Mouse (Mus musculus): ENCODE results near the gene Tnfsfm13. TPM values are rescaled to one million over a fixed set of nuclear protein-coding genes. Genes with fewer than 3 reads are reported as not detected.
"Not testable (repeated sequence)": the region's sequence is repeated elsewhere in the genome, so short reads cannot be mapped to it uniquely, and the experiment has no call there.

Tnfsfm13 gene
- not detected for polyA plus RNA-seq (2017; shearing (Covaris generic))

- ATAC-seq = no peak
Observed at GRCm38 (mm10) chr11:69695361-69696181, at the start of gene Tnfsfm13, which contains the start of gene Tnfsf12. Gene Tnfsfm13 (minus strand): TSS chr11:69696098. Gene Tnfsf12 (minus strand): TSS chr11:69695849.

DNA sequence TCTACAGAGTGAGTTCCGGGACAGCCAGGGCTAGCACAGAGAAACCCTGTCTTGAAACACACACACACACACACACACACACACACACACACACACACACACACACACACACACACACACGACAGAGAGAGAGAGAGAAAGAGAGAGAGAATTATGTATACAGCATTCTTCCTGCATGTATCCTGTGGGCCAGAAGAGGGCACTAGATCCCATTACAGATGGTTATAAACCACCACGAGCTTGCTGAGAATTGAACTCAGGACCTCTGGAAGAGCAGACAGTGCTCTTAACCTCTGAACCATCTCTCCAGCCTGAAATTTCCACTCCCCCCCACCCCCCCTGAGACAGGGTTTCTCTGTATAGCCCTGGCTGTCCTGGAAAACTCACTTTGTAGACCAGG lies 35.5 kb upstream of the Tnfsfm13 start:
- not testable (repeated sequence) for ATAC-seq

DNA sequence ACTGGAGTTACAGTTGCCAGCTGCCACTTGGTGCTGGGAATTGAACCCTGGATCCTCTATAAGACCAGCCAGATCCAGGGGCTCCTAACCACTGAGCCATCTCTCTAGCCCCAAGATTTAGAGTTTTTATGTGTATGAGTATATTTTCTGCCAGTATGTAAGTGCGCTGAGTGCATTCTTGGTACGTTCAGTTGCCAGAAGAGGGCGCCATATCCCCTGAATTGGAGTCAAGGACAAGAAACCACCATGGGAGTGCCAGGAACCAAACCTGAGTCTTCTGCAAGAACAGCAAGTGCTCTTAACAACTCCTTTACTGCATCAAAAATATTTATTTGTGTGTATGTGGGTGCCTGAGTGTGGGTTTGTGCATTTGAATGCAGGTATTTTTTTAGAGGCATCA lies 33.2 kb upstream of the Tnfsfm13 start:
- no peak for ATAC-seq

GRCm38 (mm10) chr11:69725951-69726350 lies 30.1 kb upstream of the Tnfsfm13 start:
- no peak for ATAC-seq

DNA sequence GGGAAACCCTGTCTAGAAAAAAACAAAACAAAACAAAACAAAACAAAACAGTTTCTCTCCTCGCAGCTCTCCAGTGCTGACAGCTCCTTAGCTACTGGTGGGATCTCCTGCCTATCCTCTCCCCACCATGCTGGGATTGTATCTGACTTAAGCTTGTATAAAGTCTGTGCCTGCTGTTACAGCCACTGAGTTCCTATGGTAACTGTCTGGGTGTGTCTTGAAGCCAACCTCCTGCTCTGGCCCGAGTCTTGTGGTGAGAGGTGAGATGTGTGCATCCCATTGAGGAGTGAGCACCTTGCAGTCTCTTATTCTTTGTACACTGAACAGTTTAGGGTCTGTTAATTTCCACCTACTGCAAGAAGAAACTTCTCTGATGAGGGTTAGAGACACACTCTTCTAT lies 27.2 kb upstream of the Tnfsfm13 start:
- no peak for ATAC-seq

GRCm38 (mm10) chr11:69720852-69721251 lies 25.0 kb upstream of the Tnfsfm13 start:
- no peak for ATAC-seq

GRCm38 (mm10) chr11:69719423-69719822 lies 23.5 kb upstream of the Tnfsfm13 start:
- no peak for ATAC-seq

DNA sequence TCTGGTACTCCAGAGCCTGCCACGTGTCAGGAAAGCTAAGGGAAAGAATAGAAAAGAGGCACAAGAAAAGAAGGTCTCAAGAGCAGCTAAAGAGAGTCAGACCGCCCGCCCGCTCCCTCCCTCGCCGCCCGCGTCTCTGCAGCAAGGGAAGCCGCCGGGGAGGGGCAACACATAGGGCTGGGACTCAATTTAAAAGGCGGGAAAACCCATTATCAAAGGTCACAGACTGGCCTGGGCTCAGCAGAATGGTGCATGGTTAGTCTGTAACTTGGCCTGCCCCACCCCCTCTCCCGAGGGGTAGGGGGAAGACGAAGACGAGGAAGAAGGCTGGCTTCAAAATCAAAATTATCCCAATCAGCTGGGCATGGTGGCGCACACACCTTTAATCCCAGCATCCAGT lies 22.8 kb upstream of the Tnfsfm13 start:
- ATAC-seq = no peak

DNA sequence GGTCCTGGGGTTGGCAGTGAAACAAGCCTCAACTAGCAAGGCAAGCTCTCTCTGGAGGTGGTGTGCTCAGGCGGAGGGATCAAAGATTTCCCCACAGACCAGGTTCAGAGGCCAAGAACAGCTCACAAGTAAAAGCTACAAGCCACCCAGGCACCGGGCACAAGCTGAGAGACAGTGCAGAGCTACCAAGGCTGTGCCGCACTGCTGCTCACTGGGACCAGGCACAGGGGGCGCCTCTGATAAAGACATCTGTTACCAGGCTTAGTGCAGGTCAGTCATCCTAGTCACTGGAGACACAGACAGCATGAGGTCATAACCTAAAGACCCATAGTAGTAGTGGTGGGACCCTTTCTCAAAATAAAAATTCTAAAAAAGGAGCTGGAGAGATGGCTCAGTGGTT lies 21.1 kb upstream of the Tnfsfm13 start:
- no peak for ATAC-seq

- ATAC-seq = no peak
Observed at GRCm38 (mm10) chr11:69715929-69716328, 20.0 kb upstream of the Tnfsfm13 start.

GRCm38 (mm10) chr11:69715482-69715881 lies 19.6 kb upstream of the Tnfsfm13 start:
- ATAC-seq = no peak

DNA sequence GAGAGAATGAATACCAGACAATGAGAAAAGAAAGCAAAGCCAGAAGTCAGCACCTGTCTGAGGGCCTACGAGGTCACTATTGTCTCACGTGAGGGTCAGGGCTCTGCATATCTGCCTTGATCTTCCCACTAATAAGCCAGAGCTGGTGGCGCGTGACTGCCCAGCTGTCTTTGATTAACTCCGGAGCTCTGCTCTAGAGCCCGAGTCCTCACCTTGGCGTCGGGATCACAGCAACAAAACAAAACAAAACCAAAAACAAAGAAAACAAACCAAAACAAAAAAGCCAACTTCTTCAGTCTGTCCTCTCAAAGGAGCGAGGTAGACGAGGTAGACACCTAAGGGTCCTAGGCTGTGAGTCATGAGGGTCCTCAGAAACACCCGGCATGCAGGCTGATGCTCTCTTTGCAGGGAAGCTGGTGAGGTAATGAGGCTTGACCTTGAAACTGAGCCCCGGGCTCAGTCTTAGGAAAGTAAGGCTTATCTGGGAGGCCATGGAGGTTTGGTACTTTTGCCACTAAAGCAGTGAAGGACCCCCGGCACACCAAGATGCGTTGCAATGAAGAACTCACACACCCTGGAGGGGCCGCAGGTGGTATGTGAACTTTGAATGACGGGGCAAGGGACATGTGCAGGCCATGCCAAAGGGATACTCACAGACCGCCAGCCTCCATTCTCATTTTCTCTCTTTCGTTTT lies 18.9 kb upstream of the Tnfsfm13 start:
- ATAC-seq = no peak

- ATAC-seq = no peak
Observed at GRCm38 (mm10) chr11:69712954-69713672, 17.2 kb upstream of the Tnfsfm13 start.

DNA sequence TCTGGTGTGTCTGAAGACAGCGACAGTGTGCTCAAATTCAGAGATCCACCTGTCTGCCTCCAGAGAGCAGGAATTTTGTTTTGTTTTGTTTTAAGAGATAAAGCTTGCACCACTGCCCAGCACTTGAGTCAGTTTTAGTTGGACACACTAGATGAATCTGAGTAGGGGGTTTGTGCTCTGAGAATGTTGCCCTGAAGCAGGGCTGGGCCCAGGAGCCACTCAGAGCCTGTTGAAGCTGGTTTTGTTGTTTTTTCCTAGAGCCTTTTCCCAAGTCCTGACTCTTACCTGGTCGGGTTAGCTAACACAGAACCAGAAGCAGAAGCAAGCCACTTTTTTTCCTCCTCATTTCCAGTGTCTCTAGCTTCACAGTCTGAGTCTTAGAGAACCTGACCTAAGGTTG lies 15.2 kb upstream of the Tnfsfm13 start:
- no peak for ATAC-seq

- ATAC-seq = no peak
Observed at GRCm38 (mm10) chr11:69710470-69710869, 14.6 kb upstream of the Tnfsfm13 start.

GRCm38 (mm10) chr11:69709554-69710446 lies 13.9 kb upstream of the Tnfsfm13 start:
- no peak for ATAC-seq

DNA sequence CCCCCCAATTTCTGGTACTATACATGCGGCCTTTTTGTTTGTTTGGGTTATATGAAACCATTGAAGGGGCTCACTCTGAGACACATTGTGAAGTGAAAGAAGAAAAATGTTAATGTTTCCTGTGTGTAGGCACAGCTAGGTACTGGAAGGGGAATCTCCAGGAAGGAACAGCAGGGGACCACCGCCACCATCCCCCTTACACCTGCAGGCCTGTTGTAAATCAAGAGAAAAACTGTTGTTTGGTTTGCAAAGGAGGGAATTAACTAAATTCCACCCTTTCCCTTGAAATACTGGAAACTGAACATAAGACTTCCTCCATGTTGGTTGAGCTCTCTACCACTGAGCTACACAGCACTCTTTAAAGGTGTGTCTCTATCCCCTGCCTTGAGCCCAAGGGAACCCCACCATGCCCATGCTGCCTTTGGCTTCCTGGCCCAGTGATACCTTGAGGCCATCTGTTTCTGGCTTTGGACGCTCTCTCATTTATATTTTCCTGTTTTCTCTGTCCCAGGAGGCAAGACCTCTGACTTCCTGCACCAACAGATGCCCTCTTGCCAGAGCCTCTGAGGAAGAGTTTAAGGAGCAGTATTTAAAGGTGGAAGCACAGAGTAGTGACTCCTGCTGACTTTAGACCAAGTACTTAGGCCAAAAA lies 12.8 kb upstream of the Tnfsfm13 start:
- ATAC-seq = no peak

DNA sequence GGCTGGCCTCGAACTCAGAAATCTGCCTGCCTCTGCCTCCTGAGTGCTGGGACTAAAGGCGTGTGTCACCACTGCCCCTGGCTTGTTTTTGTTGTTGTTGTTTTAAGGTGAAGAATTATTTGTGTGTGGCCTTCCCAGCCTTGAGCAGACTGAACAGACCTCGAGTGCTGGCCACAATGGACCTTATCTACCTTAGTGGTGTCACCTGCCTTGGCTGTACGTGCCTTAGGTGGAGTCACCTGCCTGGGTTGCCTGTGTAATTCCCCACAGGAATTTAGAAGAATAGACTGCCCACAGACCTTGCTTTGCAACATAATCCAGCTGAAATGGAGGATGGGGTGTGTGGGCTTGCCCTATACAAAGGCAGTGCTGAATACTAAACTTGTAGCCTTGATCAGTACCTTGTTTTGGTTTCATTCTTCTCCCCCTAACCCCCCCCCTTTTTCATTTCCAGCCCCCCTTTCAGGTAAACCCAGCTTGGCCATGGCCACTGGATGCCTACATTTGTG lies 12.0 kb upstream of the Tnfsfm13 start:
- no peak for ATAC-seq

- ATAC-seq = no peak
Observed at GRCm38 (mm10) chr11:69707480-69707847, 11.6 kb upstream of the Tnfsfm13 start.

DNA sequence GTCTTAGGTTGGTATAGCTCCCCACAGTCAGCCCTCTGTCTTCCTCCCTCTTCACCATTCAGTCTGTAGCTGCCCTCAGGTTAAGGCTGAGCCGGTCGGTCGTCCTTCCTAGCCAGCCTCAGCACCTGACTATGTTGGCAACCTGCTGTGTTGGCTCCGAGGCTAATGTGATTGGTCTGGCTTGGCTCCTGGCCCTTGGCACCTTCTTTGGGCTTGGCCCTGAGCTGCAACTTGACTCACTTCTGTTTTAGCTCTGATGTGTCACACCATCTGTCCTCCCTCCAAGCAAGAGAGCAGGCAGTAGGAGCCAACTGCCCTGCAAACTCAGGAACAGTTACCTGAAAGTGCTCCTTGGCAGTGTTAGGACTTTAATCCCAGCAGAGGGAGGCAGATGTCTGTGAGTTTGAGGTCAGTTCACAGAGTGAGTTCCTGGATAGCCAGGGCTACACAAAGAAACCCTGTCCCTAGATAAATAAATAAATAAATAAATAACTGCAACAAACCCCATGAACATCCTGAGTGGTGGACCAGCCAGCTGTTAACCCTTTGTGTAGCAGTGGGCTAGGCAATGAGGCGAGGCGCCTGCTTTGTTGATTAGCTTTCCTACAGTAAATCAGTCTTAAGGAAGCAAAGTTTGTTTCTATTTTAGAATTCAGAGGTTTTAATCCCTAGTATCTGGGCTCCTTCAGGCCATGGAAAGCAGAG lies 11.0 kb upstream of the Tnfsfm13 start:
- ATAC-seq = no peak

GRCm38 (mm10) chr11:69704613-69705010 lies 8.7 kb upstream of the Tnfsfm13 start:
- no peak for ATAC-seq

All from CD4-positive, CD25-positive, alpha-beta regulatory T cell, adult 4 months (primary cell).